Mouse (Mus musculus) layer of hippocampus, adult 2 months (tissue): ENCODE results near the gene Ccdc171. TPM values are rescaled to one million over a fixed set of nuclear protein-coding genes. Genes with fewer than 3 reads are reported as not detected.
"Not testable (repeated sequence)": the region's sequence is repeated elsewhere in the genome, so short reads cannot be mapped to it uniquely, and the experiment has no call there.

Experiments
- DNase-seq, 2 experiments: peaks; one replicate each; pipeline ENCODE4 v3.0.0; 2022; ENCODE audit warnings: low spot score in 2 of 2
- H3K27ac ChIP-seq: fragments of 200-600 bp; 2 replicates; pipeline ENCODE4 v1.8.1; 2022
- H3K4me3 ChIP-seq: fragments of 200-600 bp; 2 replicates; pipeline ENCODE4 v1.8.1; 2022; ENCODE audit warnings: mild to moderate bottlenecking
- CTCF ChIP-seq: fragments of 200-600 bp; conservative IDR thresholded peaks from 2 replicates; pipeline ENCODE4 v1.8.1; 2022; ENCODE audit warnings: antibody characterized with exemption, mild to moderate bottlenecking, moderate library complexity
- long read RNA-seq, 2 experiments: library from polyadenylated mRNA; stranded (forward); transcript quantifications; one replicate each; pipeline ENCODE4 v2.0.0; 2021; ENCODE audit warnings: borderline mapping rate in 2 of 2
- total RNA-seq, 2 experiments: library from RNA; stranded (reverse); gene quantifications; 2 replicates each; pipeline ENCODE4 v1.2.3; 2021

Gene Ccdc171
- 1 to 10 TPM; 4.1 to 5.1 TPM for total RNA-seq
- long read RNA-seq, experiment 1, partial matches to known transcripts, result 0 of 1 reads
- long read RNA-seq, experiment 1, other reads (novel, unspliced or antisense), result 1 of 1 reads
- long read RNA-seq, experiment 2, partial matches to known transcripts, result 1 of 2 reads
- long read RNA-seq, experiment 2, other reads (novel, unspliced or antisense), result 1 of 2 reads

DNA sequence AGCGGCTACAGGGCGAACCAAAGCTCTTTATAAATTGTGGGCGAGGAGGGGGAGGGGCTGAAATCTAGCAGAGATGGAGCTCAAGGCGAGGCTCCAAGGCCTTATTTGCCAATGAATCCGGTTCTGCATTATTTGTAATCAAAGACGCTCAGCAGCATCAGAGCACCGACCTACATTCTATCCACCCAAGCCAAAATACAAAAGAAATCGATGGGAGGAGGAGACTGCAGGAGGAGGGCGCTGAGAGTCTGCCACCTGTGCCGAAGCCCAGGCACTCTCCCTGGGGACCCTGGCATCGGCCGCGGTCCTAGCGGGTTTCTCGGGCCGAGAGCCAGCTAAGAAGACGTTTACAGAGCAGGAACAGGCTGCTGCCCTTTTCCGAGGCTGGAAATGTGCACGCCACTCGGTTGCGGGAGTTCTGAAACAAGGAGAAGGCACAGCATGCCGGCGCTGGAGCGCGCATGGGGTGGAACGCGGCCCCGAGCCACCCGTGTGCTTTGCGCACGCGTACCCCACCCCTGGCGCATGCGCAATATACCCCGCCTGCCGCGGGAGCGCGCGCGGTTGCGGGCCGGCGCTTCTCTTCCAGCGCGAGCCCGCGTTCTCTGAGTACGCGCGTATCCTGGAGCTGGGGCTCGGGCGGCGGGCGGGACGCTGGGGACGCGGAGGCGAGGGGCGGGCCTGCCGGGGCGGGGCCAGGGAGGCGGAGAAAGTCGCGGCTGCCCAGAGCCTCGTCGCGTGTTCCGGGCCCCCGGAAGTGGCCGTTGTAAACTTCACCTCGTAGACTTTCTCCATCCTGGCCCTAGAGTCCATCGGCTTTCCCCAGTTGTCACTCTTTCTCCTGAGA lies at the start of gene Ccdc171:
Gene Ccdc171 (plus strand): TSS at position 703 of the 847 bp plus-strand sequence.
- DNase-seq, result peak; percentile 93 to 95
- Histone ChIP-seq H3K4me3 (peak within 1 kb of the TSS; percentile 62), H3K27ac (peak within 1 kb of the TSS; percentile 98)
- no peak for TF ChIP-seq CTCF

DNA sequence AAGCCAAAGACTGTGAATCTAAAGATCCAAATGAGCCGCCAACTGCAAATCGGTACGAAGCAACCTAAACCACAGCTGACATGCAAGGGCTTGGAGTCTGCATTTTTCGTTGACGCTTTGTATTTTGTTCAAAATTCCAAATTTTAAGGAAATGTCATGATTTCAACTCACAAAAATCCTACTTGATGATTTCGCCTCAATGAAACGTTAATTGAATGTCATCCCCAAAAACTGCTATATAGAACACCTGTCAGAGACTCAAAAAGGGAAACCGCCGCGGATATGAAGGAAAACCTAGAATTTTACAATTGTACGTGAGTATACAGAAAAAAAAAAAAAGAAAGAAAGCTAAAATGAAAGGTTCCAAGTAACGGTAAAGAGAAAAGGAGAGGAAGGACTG lies 40.1 kb upstream of the Ccdc171 start:
- TF ChIP-seq CTCF, result no peak
- no peak for DNase-seq
- Histone ChIP-seq H3K4me3 (peak overlapping the region; percentile 86), H3K27ac (peak overlapping the region; percentile 100)

DNA sequence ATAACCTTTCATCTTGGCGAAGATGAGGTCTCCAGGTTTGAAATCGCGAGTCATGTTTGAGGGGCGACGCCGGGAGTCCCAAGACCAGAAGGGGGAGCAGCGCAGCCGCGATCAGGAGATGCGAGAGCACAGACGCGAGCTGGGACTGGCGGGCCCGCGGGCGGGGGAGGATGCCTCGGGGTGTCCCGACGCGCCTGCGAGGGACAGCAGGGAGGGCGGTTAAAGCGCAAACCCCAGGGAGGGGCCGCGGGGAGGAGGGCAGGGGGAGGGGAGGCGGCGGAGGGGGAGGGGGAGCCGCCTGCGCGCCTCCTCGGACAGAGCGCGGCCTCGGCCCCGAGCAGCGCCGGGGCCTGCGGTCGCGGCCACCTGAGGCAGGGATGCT lies 39.6 kb upstream of the Ccdc171 start:
- TF ChIP-seq CTCF, result peak; percentile 80
- peak overlapping the region; percentile 100 for H3K27ac ChIP-seq
- peak; percentile 89 to 90 for DNase-seq
- peak overlapping the region; percentile 86 for H3K4me3 ChIP-seq

DNA sequence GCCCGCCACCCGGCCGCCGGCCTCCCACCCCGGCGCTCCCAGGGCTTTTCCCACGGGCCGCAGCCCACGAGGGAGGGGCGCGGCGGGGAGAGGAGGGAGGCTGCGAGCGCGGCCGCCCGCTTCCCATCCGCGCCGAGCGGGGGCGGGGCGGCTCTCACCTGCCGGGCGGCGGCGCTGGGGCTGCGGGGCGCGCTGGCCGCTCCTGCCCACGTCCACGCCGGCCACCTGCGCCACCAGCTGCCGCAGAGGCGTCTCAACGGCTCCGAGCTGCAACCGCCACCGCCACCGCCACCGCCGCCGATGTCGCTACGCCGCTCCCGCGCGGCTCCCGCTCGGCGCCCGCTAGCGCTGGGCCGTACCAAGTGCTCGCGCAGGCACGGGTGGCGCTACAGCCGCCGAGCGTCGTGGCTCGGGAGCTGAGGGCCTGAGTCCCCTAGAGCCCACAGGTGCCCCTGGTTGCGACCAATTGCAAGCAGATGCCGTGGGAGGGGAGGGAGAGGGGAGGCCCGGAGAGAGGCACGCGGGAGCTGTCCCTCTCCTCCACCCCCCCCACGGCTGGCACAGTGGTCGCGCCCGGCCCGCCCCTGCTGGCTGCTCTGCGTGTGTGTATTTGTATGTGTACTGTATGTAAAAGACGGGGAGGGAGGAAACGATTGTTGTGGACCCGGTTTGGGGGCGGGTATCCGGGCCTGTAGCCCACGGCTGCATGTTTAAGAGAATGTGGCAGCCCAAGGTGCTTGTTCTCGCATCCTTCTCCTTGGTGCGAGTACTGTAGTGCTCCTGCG lies 39.0 kb upstream of the Ccdc171 start, which contains the start of gene Psip1:
Gene Psip1 (minus strand): TSS at position 343 of the 785 bp plus-strand sequence.
- peak within 1 kb of the TSS; percentile 86 for H3K4me3 ChIP-seq
- peak; percentile 73 for TF ChIP-seq CTCF
- peak; percentile 79 to 93 for DNase-seq
- peak within 1 kb of the TSS; percentile 100 for H3K27ac ChIP-seq

DNA sequence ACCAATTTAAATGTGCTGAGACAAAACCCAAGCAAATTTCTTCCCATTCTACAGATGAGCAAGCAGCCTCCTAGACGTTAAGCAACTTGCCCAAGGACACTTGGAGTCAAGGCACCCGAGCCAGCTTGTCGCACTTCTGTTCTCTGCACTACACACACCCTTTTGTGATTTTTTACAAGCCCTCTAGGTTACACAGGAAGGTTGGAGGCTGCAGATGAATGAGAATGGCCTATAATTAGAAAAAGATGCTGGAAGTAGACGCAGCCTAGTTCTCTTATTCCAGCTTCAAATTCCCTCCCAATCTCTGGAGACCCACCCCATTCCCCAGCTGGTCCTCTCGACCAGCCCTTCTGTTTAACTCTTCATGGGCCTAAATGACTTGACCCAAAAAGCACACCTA lies 36.2 kb upstream of the Ccdc171 start:
- Histone ChIP-seq H3K4me3 (no peak overlapping the region), H3K27ac (no peak overlapping the region)
- no peak for DNase-seq
- TF ChIP-seq CTCF, result no peak

DNA sequence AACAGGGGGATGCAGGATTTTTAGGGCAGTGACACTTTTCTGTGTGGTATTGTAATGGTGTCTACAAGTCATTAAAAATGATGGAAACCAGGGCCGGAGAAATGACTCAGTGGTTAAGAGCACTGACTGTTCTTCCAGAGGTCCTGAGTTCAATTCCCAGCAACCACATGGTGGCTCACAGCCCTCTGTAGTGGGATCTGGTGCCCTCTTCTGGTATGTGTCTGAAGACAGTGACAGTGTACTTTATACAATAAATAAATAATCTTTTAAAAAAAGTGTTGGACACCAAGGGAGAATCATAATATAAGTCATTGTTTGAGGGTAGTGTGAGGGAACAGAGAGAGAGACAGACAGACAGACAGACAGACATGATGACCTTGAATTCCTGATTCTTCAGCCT lies 32.2 kb upstream of the Ccdc171 start:
- no peak for DNase-seq
- no peak overlapping the region for H3K4me3 ChIP-seq
- no peak overlapping the region for H3K27ac ChIP-seq
- peak; percentile 49 for TF ChIP-seq CTCF

DNA sequence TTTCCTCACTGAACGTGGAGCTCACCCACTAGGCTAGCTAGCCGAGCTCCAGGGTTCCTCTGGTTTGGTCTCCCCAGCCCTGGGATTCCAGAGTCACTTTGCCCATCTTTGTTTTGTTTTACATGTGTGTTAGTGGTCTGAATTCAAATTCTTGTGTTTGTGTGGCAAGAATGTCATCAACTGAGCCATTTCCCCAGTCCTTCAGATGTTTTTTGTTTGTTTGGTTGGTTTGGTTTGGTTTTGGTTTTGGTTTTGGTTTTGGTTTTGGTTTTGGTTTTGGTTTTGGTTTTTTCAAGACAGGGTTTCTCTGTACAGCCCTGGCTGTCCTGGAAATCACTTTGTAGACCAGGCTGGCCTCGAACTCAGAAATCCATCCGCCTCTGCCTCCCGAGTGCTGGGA lies 28.3 kb upstream of the Ccdc171 start:
- H3K4me3 ChIP-seq, H3K27ac ChIP-seq, DNase-seq: not testable (repeated sequence)

DNA sequence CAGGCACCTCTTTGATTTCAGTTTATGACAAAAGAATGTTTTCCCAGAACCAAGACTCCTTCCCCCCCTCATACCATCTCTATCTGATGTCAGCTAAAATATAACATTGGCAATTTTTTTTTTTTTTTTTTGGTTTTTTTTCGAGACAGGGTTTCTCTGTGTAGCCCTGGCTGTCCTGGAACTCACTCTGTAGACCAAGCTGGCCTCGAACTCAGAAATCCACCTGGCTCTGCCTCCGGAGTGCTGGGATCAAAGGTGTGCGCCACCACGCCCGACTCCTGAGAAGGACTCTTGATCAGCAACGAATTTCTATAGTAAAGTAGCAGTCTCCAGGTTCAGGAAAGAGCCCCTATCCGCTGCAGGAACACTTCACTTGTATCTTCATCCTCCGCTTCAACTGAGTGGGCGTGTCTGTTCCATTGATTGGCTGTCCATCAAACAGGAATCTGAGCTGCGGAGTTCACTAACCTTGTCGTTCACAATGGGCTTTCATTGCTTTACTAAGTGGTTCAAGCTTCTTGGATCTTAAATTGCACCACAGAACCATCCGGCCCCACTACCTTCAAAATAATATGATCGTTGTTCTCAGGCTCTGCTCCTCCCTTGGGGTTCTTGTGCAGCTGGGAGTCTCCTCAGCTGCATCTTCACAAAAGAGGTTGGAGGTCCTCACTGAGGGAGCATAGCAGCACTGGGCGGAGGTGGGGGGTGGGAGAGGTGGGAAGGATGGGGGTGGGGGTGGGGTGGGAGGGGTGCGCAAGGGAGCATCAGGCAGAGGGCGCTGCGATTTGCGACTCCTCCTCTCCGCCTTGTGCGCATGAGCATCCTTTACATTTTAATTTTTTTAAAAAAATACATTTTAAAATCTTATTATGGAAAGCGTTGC lies 24.9 kb upstream of the Ccdc171 start:
- peak overlapping the region; percentile 75 for H3K27ac ChIP-seq
- peak overlapping the region; percentile 51 for H3K4me3 ChIP-seq
- peak; percentile 23 for DNase-seq
- TF ChIP-seq CTCF, result peak; percentile 28; the same call in 1 of the 2 replicates

DNA sequence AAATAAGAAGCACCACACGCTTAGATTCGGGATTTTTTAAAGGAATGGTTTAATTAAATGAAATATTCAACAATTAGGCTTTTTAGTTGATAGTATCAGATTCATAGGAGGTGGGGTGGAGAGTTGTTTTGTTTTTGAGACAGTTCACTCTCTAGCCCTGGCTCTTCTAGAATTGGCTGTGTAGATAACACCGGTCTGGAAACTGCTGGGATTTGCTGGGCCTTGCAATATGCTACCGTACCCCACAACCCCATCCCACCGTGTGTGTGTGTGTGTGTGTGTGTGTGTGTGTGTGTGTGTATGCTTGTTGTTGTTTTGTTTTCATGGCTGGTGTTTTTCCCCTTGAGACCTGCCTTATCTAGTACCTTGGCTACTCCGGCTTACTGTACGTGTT lies 24.3 kb upstream of the Ccdc171 start:
- no peak for TF ChIP-seq CTCF
- Histone ChIP-seq H3K4me3 (peak overlapping the region; percentile 51), H3K27ac (no peak overlapping the region)
- no peak for DNase-seq

DNA sequence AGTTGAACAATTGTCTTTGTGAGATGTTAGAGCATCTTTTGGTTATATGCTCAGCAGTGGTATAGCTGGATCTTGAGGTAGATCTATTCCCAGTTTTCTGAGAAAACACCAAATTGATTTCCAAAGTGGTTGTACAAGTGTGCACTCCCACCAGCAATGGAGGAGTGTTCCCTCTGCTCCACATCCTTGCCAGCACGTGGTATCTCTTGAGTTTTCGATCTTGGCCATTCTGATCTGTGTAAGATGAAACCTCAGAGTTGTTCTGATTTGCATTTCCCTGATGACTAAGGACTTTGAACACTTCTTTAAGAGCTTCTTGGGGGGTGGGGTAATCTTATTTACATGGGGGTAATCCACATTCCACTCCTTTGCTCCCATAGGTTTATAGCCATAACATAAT lies 15.7 kb upstream of the Ccdc171 start:
- H3K27ac ChIP-seq, result no peak overlapping the region
- no peak for TF ChIP-seq CTCF
- H3K4me3 ChIP-seq, result no peak overlapping the region
- DNase-seq, result no peak

DNA sequence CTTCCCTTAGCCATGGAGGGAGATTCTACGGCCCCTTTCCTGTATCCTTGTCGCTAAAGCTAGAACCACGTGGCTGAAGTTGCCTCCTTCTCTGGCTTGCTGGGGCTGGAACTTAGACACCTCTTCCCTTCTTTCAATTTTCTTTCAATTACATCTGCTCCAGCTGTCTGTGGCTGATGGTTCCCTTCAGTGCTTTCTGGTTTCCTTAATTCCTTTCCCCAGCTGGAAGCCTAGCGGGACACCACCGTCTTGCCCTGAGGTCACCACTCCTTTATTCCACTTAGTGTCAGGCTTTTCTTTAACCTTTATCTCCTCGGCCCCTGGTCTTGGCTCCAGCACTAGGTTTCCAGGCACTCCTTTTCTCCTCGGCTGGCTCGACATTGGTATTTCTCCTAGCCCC lies 14.3 kb upstream of the Ccdc171 start:
- TF ChIP-seq CTCF, result no peak
- DNase-seq, result no peak
- Histone ChIP-seq H3K4me3 (no peak overlapping the region), H3K27ac (no peak overlapping the region)

DNA sequence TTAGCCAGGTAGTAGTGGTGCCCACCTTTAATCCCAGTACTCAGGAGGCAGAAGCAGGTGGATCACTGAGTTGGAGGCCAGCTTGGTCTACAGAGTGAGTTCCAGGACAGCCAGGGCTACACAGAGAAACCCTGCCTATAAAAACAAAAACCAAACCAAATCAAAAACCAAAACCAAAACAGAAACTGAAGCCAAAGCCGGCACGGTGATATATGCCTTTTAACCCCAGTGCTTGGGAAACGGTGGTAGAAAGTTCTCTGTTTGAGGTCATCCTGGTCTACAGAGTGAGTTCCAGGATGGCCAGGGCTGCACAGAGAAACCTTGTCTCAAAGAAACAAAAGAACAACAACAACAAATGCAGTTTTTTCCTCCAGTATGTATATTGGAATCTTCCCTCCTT lies 13.1 kb upstream of the Ccdc171 start:
- no peak for TF ChIP-seq CTCF
- DNase-seq, result no peak
- Histone ChIP-seq H3K4me3 (no peak overlapping the region), H3K27ac (no peak overlapping the region)
